Mouse (Mus musculus) c-Kit-positive CD71-negative TER-119-negative erythroid progenitor cells, embryonic 14.5 days (primary cell): ENCODE results near the gene Spert.

Experiments
- DNase-seq: peaks from one replicate; pipeline ENCODE4 v3.0.0-alpha.2; 2013; ENCODE audit warnings: low read depth

Spert gene

DNA sequence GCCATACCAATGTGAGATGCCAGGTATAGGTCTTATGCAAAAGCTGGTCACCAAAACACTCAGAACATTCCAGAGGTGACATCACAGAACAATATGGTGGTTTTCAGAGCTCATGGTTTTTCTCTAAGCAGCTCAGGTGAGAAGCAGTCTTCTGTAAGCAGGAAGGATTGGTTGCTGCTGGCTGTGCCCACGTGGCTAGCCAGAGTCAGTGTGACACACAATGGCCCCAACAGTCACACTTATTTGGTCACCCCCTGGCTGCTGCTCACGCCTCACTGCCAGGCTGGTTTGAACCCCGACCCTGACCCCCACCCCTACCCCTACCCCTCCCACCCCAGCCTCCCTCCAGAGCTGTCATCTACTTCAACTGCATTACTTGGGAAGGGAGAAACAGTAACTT lies at the start of gene Spert:
TSS of gene Spert (minus strand) at position 139 of the 400 bp plus-strand sequence.
- DNase-seq: no peak

DNA sequence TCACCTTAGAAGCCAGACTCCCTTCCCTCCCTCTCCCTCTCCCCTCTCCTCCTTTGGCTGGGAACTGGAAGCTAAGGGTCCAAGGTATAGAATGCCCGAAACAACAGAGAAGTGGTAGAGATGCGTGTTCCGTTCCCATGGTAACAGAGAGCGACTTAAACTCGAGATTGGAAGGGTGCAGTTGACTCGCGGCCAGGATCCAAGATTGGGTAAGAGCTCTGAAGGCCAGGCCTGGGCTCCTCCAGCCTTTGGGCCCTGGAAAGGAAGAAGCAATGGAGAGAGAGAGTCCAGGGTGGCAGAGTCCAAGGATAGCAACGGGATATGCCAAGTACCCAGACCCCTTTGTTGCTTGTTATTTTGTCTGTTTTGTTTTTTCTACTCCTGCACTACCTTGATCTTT lies 49.2 kb upstream of the Spert start, which contains the start of gene Erich6b:
TSS of gene Erich6b (plus strand) at position 180 of the 400 bp plus-strand sequence.
- DNase-seq: no peak

DNA sequence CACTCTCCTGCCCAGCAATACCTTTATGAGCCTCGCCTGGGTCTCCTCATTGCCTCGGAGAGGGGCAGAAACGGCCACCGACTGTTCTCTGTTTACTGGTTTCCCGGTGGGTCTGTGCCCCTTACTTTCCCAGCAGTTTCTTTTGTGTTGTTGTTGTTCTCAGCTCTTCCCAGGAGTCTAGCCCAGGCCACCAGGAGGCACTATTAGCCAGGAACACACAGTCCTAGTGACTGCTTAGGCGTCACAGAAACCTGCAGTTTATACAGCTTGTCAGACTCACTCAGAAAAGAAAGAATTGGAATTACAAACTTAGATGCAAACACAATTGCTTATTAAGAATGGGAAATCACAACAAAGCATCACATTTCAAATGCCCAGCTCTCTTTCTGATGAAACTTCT lies 48.5 kb upstream of the Spert start:
- DNase-seq: no peak

DNA sequence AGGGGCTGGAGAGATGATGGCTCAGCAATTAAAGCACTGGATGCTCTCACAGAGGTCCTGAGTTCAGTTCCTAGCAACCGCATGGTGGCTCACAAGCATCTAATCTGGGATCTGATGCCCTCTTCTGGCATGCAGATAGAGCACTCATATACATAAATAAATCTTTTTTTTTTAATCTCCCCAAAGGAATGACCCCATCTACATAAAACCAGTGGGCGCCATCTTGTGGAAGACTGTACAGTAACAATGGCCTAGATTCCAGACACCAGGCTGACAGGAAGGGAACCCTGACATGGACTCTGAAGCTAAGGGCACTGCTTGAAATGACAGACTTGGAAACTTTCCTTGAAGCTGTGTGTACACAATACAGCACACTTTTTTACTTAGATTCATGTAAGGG lies 47.9 kb upstream of the Spert start:
- no peak for DNase-seq

DNA sequence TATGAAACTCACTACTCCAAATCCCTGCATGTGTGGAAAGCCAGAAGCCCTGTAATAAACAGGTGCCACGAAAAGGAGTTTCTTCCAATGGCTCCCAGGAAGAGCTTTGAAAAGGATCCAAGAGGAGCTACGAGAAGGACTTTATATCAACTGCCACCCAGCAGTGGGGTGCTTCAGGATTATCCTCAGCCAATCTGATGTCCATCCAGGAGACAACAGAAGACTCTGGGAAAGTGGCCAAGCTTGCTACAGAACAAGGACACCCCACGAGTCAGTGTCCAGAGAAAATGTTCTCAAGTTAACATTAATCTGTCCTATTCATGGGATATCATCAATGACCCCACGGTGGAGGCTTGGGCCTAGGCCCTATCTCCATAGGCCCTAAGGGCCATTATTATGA lies 44.7 kb upstream of the Spert start:
- DNase-seq: no peak

DNA sequence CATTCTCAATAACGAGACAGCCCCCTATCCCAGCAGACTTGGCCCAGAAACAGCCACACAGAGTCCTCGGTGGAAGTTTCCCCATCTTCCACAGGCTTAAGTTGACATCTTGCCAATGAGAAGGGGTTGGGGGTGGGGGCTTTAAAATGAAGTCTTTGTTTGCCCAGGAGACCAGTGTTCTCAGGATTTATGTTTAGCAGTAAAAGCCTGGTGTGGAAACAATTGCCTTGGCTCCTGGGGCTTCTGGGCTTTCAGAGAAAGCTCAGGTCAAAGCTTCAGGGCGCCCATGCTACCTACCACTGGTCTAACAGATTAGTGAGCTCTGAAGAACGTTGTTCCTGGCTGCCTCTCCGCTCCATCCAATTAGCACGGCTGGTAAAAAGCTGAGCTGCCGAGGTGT lies 43.2 kb upstream of the Spert start:
- DNase-seq: no peak

DNA sequence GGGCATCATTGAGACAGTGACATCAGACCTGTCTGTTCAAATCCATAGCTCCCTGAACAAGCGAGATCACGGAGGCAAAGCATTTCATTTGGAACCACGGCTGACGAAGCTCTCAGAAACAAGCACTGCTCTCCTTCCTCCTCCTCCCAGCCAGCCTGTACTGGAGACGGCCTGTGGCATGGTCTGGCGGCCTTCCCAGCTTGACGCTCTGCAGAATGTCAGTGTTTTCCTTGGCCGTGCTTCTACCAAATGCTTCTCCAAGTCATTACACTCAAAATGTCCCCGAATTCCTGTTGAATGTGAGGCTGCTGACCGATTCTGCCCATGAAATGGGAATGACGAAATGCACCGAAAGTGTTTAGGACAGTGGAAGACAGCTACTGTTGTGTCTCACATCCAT lies 42.4 kb upstream of the Spert start:
- no peak for DNase-seq

DNA sequence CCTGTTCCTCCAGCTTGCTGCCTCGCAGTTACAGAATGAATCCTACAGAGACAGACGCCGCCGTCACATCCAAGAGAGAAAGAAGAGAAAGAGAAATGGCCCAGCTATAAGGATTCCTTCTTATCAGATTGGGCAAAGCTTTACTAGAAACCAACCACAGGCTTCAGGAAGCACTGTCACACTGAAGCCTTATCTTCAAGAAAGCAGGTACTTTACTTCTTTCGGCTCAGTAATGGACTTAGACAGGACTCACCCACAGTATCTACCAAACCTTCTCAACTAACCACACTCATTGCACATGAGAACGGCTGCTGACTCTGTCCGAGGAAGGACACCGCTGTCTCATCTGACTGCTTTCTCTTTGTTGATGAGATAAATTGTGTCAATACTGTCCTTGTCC lies 36.0 kb upstream of the Spert start:
- DNase-seq: no peak

DNA sequence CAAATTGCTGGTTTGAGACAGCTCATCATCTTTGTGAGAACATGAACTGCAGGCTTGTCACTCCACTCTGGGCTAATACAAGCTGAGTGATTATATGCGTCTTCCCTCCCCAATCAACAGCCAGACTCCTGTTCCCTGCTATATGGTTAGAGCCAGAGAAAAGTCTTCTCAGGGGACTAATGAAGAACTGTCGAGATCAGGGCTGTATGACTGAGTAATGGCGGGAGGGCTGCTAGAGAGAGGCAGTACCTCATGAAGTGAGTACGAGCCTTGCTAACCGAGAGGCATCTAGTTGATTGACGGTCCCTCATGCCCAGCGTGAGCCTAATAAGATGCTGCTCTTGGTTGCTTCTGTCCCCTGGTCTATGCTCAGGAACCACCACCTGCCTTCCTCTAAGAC lies 30.1 kb upstream of the Spert start:
- no peak for DNase-seq

DNA sequence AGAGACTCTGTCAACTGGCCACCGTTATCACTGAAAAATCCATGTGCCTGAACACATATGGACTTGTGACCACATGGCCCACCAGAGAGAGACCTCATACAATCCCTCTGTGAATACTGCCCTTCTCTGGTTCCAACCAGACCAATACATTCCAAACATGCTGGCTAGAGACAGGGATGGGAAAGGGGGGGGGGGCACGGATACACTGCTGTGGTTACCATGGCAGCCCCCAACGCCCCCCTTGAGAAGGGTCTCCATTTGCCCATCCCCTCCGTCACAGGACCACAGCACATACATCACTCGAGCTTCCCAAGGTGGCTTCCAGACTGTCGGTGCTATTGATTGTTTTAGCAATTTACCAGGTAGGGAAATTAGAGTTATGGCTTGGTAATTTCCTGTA lies 23.5 kb upstream of the Spert start:
- no peak for DNase-seq

DNA sequence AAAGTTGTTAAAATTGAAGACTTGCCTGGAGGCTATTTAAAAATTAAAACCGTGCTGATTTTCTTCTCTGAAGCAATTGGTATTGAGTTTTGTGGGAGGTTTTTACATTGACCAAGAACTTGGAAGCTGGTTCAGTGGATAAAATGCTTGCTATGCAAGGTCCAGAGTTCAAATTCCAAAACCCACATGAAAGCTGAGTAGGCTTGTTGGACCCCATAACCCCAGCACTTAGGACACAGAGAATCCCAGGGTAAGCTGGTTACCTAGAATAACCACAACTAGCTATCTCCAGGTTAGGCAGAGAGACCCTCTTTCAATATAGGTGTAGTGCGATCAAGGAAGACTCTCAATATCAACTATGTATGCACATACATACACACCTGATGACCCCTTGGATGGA lies 16.3 kb upstream of the Spert start:
- DNase-seq: no peak

DNA sequence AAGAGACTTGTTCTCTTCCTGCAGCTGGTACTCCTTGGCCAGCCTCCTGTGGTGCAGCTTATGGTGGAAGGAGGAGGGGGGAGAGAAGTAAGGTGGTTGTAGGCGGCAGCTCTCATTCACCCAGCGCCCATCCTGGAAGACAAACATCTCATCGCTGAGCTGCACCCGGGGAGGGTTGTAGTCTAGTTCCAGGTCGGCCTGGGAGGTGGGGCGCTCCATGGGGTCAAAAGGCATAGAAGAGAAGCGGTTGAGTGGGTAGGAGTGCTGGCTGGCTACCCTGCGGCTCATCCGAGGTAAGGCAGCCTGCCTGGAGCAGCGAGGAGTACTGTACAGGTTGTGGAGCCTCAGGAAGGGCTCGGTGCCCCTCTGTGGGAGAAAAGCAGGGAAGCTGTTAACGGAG lies 9.0 kb downstream of the Spert start:
- no peak for DNase-seq

DNA sequence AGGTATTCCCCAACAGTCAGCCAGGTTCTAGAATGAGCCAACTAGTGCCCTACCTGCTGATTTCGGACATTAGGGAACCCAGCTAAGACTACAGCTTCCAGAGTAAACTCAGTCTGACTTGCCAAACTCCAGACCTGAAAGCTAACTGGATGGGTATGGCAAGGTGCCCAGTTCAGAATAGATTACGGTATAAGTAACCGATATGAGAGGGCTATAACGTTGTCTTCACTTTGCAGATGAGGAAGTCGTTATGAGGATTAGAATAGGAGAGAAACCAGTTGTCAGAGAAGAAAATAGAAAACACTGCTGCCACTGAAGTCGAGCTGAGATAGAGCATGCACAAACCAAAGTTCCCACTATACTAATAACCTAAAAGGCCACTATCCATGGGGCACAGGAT lies 13.9 kb downstream of the Spert start:
- DNase-seq: no peak

DNA sequence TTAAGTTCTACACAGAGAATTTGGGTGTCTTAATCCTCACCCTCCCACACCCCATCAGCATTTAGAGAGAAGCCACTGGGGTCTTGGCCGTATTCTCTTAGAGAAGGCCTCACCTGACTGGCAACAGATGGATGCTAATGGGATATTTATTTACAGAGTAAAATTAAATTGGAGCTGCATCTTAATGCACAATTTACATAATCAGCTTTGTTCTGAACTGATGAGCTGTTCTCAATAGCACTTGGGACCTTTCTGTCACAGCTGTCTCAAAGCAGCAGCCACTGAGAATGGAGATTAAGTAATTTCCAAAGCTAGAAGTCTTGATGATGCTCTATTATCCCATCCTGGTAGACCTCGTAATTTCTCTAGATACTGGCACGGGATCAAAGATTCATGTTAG lies 26.6 kb downstream of the Spert start:
- DNase-seq: no peak

DNA sequence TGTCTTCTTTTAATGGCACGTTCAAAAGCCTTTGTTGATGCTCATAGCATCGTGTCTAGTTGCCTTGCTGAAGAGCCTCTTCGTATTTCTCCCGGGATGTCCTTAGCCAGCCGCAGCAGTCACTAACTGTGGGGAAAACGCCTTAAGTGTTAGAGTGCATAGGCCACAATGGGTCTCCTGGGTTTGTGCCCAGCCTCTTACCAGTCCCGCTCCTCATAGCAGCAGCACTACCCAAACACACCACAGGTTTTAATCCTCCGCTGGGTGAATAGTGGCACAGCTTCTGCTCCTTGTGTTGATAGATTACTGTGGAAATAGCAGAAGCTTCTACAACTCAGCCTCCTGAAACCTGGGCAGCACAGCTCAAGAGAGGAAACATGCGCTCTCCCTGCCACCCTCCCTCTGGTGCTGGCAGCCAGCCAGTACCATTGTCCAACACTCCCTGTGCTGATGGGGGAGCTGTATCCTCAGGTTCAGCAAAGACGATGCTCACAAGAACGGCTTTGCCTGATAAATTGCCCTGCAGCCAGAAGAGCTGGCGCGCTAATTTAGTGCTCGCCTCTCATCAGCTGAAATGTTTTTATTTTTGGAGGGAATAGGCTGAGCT lies 27.3 kb downstream of the Spert start:
- DNase-seq: no peak

DNA sequence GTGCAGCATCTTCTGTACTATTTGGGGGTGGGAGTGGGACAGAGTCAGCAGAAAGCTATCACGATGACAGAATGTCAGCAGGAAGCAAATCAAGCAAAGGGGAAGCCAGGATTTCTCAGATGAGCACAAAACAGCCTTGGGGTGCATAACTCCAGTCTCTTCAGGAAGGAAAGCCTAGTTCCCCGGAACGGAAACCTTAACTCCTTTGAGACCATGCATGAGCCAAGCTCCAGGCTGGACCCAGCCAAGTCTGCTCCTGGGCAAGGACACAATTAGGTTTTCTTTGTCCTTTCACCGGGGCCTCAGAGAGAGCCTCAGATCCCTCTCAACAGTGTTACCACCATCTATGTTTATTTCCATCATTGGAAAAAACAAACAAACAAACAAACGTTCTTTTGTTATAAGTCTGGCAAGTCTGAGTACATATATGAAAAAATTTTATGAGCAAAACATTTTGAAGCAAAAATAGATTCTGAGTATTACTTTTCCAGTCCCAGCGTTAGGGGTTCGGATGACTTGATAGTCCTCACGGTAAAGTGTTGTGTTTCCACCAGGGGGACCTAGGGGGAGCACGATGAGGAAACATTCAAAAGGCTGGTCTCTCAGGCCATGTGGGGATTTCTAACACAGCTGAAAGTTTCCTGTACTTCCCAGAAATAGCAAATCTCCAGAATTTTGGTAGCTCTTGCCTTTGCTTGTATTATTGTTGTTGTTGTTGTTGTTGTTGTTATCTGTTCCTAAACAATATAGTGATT lies 31.2 kb downstream of the Spert start:
- DNase-seq: no peak

DNA sequence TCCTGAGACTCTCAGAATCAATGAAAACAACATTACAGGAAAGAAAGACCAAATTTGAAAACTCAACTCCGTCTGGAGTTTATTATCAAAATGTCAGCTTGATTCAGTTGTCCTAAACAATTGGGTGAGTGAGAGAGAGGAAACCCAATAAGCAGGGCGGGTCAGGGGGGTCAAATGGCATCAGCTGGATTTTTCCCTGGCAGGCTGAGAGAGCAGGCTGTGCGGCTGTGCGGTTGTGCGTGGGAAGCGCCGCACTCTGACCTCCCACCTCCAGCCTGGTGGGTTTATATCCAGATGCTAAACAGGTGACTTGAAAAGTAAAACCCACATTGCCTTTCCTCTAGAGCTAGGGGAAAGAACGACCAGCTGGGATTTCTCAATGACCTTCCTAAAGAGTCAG lies 51.2 kb downstream of the Spert start:
- DNase-seq: no peak

DNA sequence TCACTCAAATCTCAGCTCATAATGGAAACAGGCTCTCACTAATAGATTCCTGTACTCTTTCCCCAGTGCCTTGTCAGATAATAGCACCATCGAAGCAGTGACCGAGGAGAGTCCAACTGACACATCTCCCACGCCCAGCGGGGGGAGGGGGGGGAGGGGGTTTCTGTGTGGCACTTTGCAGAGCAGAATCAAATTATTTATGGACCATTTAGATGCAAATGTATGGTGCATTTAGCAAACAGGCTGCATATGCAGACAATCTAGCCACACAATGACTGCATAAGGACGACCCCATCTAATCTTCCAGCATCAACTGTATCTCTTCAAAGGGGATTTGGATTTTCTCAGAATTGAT lies 51.9 kb downstream of the Spert start:
- DNase-seq: no peak

DNA sequence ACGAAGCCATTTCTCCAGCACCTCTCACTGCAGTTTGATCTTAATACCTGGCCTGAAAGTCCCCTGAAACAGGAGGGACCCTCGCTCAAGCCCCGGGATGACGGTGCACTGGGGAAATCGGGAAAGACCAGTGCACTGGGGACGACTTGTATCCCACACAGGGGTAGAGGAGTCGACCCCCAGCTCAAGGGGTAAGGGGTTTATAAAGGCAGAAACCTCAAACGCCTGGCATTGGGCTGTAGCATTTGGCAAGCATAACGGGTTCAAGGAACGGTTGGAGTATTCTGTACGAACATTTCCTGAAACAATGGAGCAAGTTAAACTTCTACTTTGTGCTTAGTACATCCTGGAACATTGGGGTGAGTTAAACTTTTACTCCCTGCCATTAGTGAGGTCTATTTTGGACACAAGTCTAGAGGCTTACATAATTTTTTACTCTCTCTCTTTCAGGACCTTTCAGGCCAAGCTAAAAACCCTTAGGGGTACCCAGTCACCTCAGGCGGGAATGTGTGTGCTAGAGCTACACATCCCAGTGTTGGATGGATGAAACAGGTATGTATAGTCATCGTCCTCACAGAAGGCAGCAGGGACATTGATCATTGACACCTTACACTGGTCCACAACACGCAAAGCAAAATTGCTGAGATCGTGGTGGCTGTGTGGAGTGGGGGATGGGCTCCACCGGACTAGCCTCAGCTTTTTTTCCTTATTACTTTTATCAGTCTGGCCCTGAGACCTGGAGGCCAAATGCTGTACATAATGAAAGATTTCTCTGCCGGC lies 52.5 kb downstream of the Spert start:
- DNase-seq: no peak

DNA sequence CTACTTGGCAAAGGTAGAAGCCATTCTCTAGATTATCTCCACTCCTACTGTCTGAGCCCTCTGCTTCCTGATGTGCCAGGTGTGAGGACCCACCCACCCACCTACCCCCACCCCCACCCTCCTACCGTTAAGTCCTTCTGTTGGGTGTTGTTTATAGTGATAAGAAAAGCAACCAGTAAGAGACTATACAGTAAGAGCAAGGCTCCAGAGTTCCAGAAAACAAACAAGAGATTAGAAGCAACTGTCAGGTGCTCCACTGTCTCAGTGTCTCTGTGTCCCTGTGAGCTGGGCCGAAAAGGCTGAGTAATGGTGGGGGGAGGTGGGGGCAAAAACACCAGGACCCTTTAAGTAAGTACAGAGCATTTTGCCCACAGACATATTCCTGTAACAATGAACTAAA lies 53.7 kb downstream of the Spert start:
- no peak for DNase-seq
